Mouse (Mus musculus) mouse embryonic stem cell (cell line): ENCODE measurements around the gene Apba1.

Source experiments
- in situ Hi-C, 2 experiments: fragments of 300-500 bp; cut with MboI; formaldehyde crosslinking; loops; 1 replicate in 1 of 2; 3 replicates in 1 of 2; pipeline ENCODE4 v1.14.3; 2019 to 2020; ENCODE audit warnings: low sequenced_read_pairs in 2 of 2, low pct_unique_long_range_greater_than_20kb in 1 of 2, mixed read lengths in 1 of 2; ENCODE audit not compliant: unreplicated experiment in 1 of 2

The Apba1 gene

GRCm38 (mm10) chr19:23957563-23957962 is 198.9 kb downstream of the Apba1 start:
- in situ Hi-C loops: loop anchor here in 1 of 2 experiments (5.0 kb wide), 1 partner anchor 95 kb away; no protein-coding TSS in a partner anchor

GRCm38 (mm10) chr19:23958925-23959324 is 200.2 kb downstream of the Apba1 start:
- in situ Hi-C loops: loop anchor here in 1 of 2 experiments (5.0 kb wide), 1 partner anchor 97 kb away; no protein-coding TSS in a partner anchor

- in situ Hi-C loops: loop anchor here in 1 of 2 experiments (5.0 kb wide), 1 partner anchor 98 kb away; no protein-coding TSS in a partner anchor
Observed at GRCm38 (mm10) chr19:23959870-23960269, 201.2 kb downstream of the Apba1 start.

- in situ Hi-C loops: no loop called here
Observed at GRCm38 (mm10) chr19:23960275-23960674, 201.6 kb downstream of the Apba1 start.

- in situ Hi-C loops: no loop called here
Observed at GRCm38 (mm10) chr19:23960831-23961447, 202.3 kb downstream of the Apba1 start.

- in situ Hi-C loops: no loop called here
Observed at GRCm38 (mm10) chr19:23961516-23961915, 202.8 kb downstream of the Apba1 start.

GRCm38 (mm10) chr19:23964401-23964910 is 205.8 kb downstream of the Apba1 start:
- in situ Hi-C loops: no loop called here

- in situ Hi-C loops: no loop called here
Observed at GRCm38 (mm10) chr19:23966376-23966775, 207.7 kb downstream of the Apba1 start.

- in situ Hi-C loops: no loop called here
Observed at GRCm38 (mm10) chr19:23967156-23967555, 208.5 kb downstream of the Apba1 start.

- in situ Hi-C loops: no loop called here
Observed at GRCm38 (mm10) chr19:23968125-23968861, 209.6 kb downstream of the Apba1 start.

GRCm38 (mm10) chr19:23968862-23969225 is 210.2 kb downstream of the Apba1 start:
- in situ Hi-C loops: no loop called here

- in situ Hi-C loops: no loop called here
Observed at GRCm38 (mm10) chr19:23970374-23970773, 211.7 kb downstream of the Apba1 start.

GRCm38 (mm10) chr19:23971391-23971790 is 212.7 kb downstream of the Apba1 start:
- in situ Hi-C loops: no loop called here

- in situ Hi-C loops: no loop called here
Observed at GRCm38 (mm10) chr19:23972881-23973649, 214.4 kb downstream of the Apba1 start.

GRCm38 (mm10) chr19:23977901-23978443 is 219.3 kb downstream of the Apba1 start:
- in situ Hi-C loops: no loop called here

- in situ Hi-C loops: no loop called here
Observed at GRCm38 (mm10) chr19:23980598-23980997, 221.9 kb downstream of the Apba1 start.

GRCm38 (mm10) chr19:23984186-23984585 is 225.5 kb downstream of the Apba1 start:
- in situ Hi-C loops: no loop called here

GRCm38 (mm10) chr19:23987291-23987690 is 228.6 kb downstream of the Apba1 start:
- in situ Hi-C loops: no loop called here

- in situ Hi-C loops: no loop called here
Observed at GRCm38 (mm10) chr19:23988166-23988565, 229.5 kb downstream of the Apba1 start.
